Mouse (Mus musculus): ENCODE data around the gene Oxgr1.

DNA sequence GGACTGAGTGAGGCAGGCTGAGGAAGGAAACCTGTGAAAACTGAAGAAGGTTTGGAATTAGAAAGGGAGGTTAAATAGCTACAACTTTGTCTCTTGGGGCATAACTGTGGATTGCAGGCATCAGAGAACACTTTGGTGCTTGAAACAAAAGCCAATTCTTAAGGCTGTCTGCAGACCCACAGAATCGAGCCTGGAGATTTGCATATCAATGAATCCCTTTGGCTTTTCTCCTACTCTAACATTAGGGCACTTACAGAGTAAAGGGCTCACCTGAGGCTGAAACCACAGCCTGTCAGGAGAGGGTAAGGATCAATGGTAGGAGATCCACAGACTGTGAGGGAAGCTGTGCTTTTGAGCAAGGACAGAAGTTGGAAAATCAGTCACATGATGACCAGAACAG, 8.8 kb downstream of the Oxgr1 start:
- TF ChIP-seq CTCF (IDR thresholded peaks at IDR 0.05; ENCODE audit: borderline replicate concordance, control insufficient read depth, extremely low read depth, insufficient read depth, low read length, poor library complexity), result no peak
- no peak for TF ChIP-seq POLR2A (IDR thresholded peaks at IDR 0.05; ENCODE audit: control insufficient read depth, extremely low read depth, insufficient read depth, low read length, poor library complexity)

All from thymus, adult 2 months (tissue).